Mouse (Mus musculus): ENCODE results near the gene Olfr1448.
"Not testable (repeated sequence)": the region's sequence is repeated elsewhere in the genome, so short reads cannot be mapped to it uniquely, and the experiment has no call there.

Gene Olfr1448

GRCm38 (mm10) chr19:12924319-12924718 is at the start of gene Olfr1448:
Olfr1448 (minus strand) TSS chr19:12924419.
- DNase-seq (ENCODE audit: low read depth, low spot score), result no peak

- DNase-seq (ENCODE audit: low read depth, low spot score), result not testable (repeated sequence)
These were observed 45.9 kb upstream of the Olfr1448 start for GRCm38 (mm10) chr19:12970082-12970481.

- no peak for DNase-seq (ENCODE audit: low read depth, low spot score)
These were observed 25.7 kb upstream of the Olfr1448 start, which contains the start of gene Olfr1450 for GRCm38 (mm10) chr19:12949958-12950357. Olfr1450 (plus strand) TSS chr19:12950258.

GRCm38 (mm10) chr19:12930540-12930939 is 6.3 kb upstream of the Olfr1448 start, which contains the start of gene Olfr1449:
Olfr1449 (plus strand) TSS chr19:12930840.
- no peak for DNase-seq (ENCODE audit: low read depth, low spot score)

GRCm38 (mm10) chr19:12903643-12904042 is 20.6 kb downstream of the Olfr1448 start, which contains the start of gene Olfr1447:
Olfr1447 (minus strand) TSS chr19:12903743.
- DNase-seq (ENCODE audit: low read depth, low spot score), result no peak

GRCm38 (mm10) chr19:12893424-12893823 is 30.8 kb downstream of the Olfr1448 start, which contains the start of gene Olfr1446:
Olfr1446 (minus strand) TSS chr19:12893524.
- no peak for DNase-seq (ENCODE audit: low read depth, low spot score)

GRCm38 (mm10) chr19:12883555-12883954 is 40.7 kb downstream of the Olfr1448 start, which contains the start of gene Olfr1445:
Olfr1445 (plus strand) TSS chr19:12883855.
- DNase-seq (ENCODE audit: low read depth, low spot score), result no peak

All from forelimb bud, embryonic 11.5 days (tissue).